Mouse (Mus musculus) T-cell, adult 66 days (primary cell): Measurements from ENCODE around the gene Galt. TPM values are rescaled to one million over a fixed set of nuclear protein-coding genes. Genes with fewer than 3 reads are reported as not detected.

Experiments used
- total RNA-seq, 2 experiments: library from RNA; stranded (reverse); gene quantifications; 3 replicates in 1 of 2; 4 replicates in 1 of 2; pipeline ENCODE4 v1.2.4; 2023

Galt gene
- 10 to 100 TPM; 57.6 to 57.9 TPM for total RNA-seq

DNA sequence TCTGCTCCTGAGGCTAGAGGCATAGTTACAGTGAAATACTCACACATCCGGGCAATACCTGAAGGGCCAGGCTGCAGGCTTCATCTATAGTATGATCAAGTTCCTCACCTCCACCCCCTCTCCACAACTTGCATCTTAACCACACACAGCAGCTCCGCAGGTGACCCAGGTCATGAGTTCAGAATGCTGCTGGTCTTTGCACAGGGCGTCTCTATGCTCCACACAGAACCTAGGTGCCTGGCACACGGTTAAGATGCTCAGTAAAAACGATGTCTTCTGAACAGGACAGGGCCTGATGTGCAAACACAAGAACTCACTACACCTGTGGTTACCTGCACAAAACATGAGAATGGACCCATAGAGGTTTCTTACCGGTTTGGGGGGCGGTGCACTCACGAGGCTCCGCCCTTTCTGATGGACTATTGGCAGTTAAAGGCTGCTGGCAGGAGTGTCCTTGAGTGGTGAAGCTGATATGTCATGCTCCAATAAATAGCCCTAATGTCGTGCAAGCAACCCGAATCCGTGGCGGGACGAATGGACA is at the start of gene Galt:
TSS of gene Galt (plus strand) at position 432 of the 541 bp plus-strand sequence.

DNA sequence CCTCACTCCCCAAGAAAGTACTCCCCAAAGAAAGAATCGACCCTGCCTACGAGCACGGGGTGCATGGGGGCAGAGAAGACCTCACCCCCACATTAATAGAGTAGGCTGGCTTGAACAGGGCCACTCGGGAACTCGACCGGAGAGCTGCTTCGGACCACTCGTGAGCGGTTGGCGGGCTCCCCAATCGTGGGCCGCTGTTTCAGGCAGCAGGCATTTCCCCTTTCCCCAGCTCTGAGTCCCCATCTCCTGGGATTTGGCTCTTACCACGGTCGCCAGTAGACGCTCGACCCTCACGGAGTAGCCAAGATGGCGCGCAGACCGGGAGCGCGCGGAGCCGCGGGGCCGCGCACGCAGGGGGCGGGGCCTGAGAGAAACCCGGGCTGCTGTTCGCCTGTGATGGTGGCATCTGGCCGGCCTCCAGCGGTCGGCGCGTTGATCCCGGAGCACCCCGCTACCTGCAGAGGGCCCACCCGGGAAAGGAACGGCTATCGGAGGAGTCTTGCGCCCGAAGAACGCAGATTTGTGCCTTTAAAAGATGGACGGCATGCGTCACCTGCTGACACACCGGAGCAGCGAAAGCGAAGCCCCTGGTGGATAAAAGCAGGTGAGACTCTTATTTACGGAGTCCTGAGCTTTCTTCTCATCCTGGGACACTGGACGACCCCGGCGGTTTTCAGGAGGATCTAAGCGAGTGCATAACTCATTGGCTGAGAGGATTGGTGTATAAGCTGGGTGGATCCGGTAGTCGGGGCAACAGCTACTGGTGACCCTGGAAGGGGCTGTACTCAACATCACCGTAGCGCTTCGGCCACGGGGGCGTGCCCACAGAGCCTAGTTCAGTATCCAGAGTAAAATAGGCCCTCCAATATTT is 41.6 kb upstream of the Galt start, which contains the start of gene Rpp25l:
TSS of gene Rpp25l (minus strand) at position 338 of the 871 bp plus-strand sequence.

DNA sequence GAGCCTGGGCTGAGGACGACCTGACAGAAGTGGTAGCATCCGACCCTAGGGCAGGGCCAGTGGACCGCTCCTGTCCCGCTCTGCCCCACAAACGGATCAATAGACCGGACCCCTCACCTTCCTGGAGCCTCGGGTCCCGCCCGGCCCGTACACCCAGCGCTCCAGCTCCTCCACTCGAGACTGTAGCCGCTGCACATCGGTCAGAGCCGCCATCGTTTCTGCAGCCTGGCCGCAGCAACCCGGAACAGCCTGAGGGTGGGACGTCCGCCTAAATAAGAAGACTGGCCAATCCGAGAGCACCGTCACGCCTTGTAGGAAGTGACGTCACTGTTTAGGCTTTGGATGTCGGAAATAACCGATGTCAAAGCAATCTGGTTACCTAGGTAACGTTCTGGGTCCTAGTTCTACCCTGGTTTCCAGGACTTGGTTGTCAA is 32.1 kb upstream of the Galt start, which contains the start of gene Dctn3:
TSS of gene Dctn3 (minus strand) at position 253 of the 434 bp plus-strand sequence.

DNA sequence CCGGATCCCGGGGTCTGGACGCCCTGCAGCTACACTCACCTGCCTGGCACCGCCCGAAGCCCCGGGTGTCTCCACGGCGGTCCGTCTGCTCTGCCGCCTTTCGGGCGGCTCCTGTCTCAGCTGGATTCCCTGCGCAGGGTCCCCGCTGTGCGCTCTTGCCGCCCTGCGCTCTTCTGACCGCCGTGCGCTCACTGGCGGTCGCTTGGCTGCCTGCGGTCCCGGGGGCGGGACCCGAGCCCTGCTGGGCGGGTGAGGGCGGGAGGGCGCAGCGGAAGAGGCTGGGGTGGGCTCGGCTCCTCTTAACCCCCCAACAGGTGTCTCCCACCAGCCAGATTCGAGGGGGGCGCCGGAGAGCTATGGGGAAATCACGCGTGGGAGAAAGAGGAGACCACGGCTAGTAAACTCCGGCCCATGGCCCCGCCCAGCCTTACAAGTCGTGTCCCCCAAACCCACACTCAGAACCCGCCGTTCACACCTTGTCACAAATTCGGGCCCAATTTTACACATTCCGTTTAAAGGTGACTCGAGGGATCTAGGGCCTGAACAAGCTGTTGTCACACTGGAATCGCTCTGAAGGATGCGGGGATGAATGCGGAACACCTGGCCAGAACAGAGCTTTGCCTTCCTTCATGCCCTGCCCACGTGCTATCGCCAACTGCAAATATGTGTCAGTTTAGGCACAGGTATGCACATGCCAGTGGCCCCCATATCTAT is 23.8 kb upstream of the Galt start, which contains the start of gene Arid3c:
TSS of gene Arid3c (minus strand) at position 91 of the 714 bp plus-strand sequence.

DNA sequence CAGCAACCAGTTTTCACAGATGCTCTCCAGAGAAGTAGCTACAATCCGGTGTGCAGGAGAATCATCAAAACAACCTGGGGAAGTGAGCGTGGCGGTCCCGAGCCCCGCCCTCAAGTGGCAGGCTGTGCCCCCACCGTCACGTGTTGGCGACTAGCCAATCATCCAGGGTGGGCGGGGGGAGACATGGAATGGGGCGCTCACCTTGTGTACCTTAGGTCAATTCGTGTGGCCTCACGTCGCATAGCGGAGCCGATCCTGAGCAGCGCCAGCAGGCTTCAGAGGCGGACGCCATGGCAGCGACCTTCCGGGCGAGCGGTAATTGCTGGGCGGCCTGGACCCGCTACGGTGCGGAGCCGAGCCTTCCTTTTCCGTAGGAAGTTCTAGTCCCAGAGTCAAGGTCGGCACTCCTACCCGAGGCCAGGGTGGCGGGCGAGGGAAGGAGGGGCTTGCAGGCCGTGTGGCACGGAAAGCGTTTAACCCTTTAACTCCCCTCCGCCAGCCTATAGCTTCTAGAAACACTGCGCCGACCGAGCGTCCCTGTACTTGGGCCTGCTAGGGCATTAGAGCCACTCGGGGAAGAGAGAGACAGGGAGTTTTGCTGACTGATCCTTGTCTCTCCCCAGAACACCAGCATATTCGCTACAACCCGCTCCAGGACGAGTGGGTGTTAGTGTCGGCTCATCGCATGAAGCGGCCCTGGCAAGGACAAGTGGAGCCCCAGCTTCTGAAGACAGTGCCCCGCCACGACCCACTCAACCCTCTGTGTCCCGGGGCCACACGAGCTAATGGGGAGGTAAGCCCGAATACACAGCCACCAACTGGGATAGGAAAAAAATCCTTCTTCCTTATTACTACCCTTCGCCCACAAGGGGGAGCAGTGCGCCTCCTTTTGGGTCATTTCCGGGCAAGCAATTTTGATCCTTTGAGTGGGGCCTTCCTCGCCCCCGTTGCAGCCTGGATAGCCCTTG is 594 bp downstream of the Galt start, which contains the start of gene Sigmar1:
TSS of gene Sigmar1 (minus strand) at position 820 of the 968 bp plus-strand sequence.

DNA sequence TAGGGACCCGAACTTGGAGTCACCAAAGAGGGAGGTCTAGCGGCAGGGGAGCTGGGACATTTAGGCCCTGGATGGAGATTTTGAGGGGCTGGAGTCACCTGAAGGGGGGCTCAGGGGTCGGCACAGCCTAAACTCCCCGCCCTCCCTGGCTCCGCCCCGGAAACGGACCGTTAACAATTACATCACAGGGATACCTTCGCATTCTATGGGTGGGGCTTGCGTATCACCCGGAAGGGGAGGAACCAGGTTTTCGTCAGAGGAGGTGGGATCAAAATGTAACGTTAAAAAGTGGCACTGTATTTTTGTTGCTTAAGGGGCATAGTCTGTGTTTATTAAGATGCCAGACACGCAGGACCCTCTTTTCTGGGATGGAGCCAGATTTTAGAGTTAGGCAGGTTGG is 19.0 kb downstream of the Galt start, which contains the start of gene Ccl27a:
TSS of gene Ccl27a (minus strand) at position 246 of the 400 bp plus-strand sequence.

Other genes with a start within 250 kb of the Galt start
- gene 1110017D15Rik, start 237.9 kb upstream of the Galt start, total RNA-seq: not detected
- 10 to 100 TPM in 1 of 2 experiments, 1 to 10 TPM in 1; 9.9 to 14.5 TPM for gene Fam219a, start 185.7 kb upstream of the Galt start, total RNA-seq
- gene Dnaic1, start 185.5 kb upstream of the Galt start, total RNA-seq: not detected
- not detected for gene Enho, start 114.9 kb upstream of the Galt start, total RNA-seq
- not detected for gene Cntfr, start 58.1 kb upstream of the Galt start, total RNA-seq
- gene Il11ra1, start 55.2 kb upstream of the Galt start, total RNA-seq: 10 to 100 TPM; 19.6 to 21.7 TPM
- 10 to 100 TPM; 29.6 to 37.3 TPM for gene Rpp25l, start 41.7 kb upstream of the Galt start, total RNA-seq
- 10 to 100 TPM; 52.7 to 58.8 TPM for gene Dctn3, start 32.1 kb upstream of the Galt start, total RNA-seq
- under 1 TPM in 1 of 2 experiments, not detected in 1; 0.44 TPM for gene Arid3c, start 24.1 kb upstream of the Galt start, total RNA-seq
- 10 to 100 TPM; 23.2 to 24.9 TPM for gene Sigmar1, start 929 bp downstream of the Galt start, total RNA-seq
- 10 to 100 TPM in 1 of 2 experiments, 1 to 10 TPM in 1; 9.0 to 12.4 TPM for gene Ccl27a, start 19.0 kb downstream of the Galt start, total RNA-seq
- not detected for gene Gm21541, start 148.4 kb downstream of the Galt start, total RNA-seq
- 1 to 10 TPM; 3.6 to 5.7 TPM for gene Gm20878, start 186.3 kb downstream of the Galt start, total RNA-seq
- gene Fam205a4, start 210.8 kb downstream of the Galt start, total RNA-seq: not detected